Mouse (Mus musculus): Measurements from ENCODE around the gene Rbm10. TPM values are rescaled to one million over a fixed set of nuclear protein-coding genes. Genes with fewer than 3 reads are reported as not detected.

The Rbm10 gene
- polyA plus RNA-seq, 1 experiment, result 127 TPM

DNA sequence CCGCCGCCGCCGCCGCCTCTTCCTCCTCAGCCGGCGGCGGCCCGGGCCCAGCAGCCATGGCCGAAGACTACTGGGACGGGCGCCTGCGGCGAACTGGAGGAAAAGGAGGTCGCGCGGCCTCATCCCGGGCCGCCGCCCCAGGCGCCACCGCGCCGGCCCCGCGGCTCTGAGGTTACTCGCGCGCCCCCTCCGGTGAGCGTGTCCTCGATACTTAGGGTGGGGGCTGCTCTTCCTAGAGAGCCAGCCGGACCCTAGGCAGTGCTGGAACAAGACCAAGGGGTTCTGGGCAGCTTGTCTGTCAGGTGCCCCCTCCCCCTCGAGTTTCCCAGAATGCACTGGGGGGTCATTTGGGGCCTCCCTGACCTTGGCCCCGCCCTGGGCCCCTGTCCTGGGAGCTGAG lies 71.3 kb downstream of the Rbm10 start:
- H3K4me3 ChIP-seq (ENCODE audit: control insufficient read depth, insufficient read depth, low read length), result peak overlapping the region; percentile 61
- H3K27ac ChIP-seq (ENCODE audit: control insufficient read depth, insufficient read depth, low read length), result peak overlapping the region; percentile 59
- 6% methylated on average over 29 of the region's 35 CpGs for WGBS
- H3K36me3 ChIP-seq (ENCODE audit: control insufficient read depth, insufficient read depth, low read length), result peaks cover 3% of the 10 kb centered on the region; the same call in 1 of the 2 replicates
- DNase-seq, result peak; percentile 57
- H3K4me1 ChIP-seq (replicated peaks; ENCODE audit: control insufficient read depth, insufficient read depth, low read length), result peaks cover 2% of the 10 kb centered on the region; the same call in 1 of the 2 replicates
- TF ChIP-seq CTCF (IDR thresholded peaks at IDR 0.05; ENCODE audit: borderline replicate concordance, control insufficient read depth, extremely low read depth, insufficient read depth, low read length, poor library complexity) (no peak), POLR2A (IDR thresholded peaks at IDR 0.05; ENCODE audit: control insufficient read depth, extremely low read depth, insufficient read depth, low read length, poor library complexity) (no peak)
- no peaks in the 10 kb centered on the region for H3K27me3 ChIP-seq (ENCODE audit: control insufficient read depth, insufficient read depth, low read length)

GRCm38 (mm10) chrX:20691566-20691965 lies 74.3 kb downstream of the Rbm10 start:
- TF ChIP-seq POLR2A (IDR thresholded peaks at IDR 0.05; ENCODE audit: control insufficient read depth, extremely low read depth, insufficient read depth, low read length, poor library complexity), result no peak
- TF ChIP-seq CTCF (IDR thresholded peaks at IDR 0.05; ENCODE audit: borderline replicate concordance, control insufficient read depth, extremely low read depth, insufficient read depth, low read length, poor library complexity), result no peak
- Histone ChIP-seq H3K27me3 (ENCODE audit: control insufficient read depth, insufficient read depth, low read length) (no peaks in the 10 kb centered on the region), H3K4me1 (replicated peaks; ENCODE audit: control insufficient read depth, insufficient read depth, low read length) (peaks cover 2% of the 10 kb centered on the region; the same call in 1 of the 2 replicates), H3K36me3 (ENCODE audit: control insufficient read depth, insufficient read depth, low read length) (peaks cover 24% of the 10 kb centered on the region), H3K27ac (ENCODE audit: control insufficient read depth, insufficient read depth, low read length) (no peak overlapping the region), H3K4me3 (ENCODE audit: control insufficient read depth, insufficient read depth, low read length) (no peak overlapping the region)
- 66% methylated on average over 3 of the region's 3 CpGs for WGBS
- DNase-seq, result no peak

- no peak overlapping the region for H3K4me3 ChIP-seq (ENCODE audit: control insufficient read depth, insufficient read depth, low read length)
- no peaks in the 10 kb centered on the region for H3K4me1 ChIP-seq (replicated peaks; ENCODE audit: control insufficient read depth, insufficient read depth, low read length)
- H3K27me3 ChIP-seq (ENCODE audit: control insufficient read depth, insufficient read depth, low read length), result no peaks in the 10 kb centered on the region
- TF ChIP-seq POLR2A (IDR thresholded peaks at IDR 0.05; ENCODE audit: control insufficient read depth, extremely low read depth, insufficient read depth, low read length, poor library complexity) (no peak), CTCF (IDR thresholded peaks at IDR 0.05; ENCODE audit: borderline replicate concordance, control insufficient read depth, extremely low read depth, insufficient read depth, low read length, poor library complexity) (no peak)
- peaks cover 34% of the 10 kb centered on the region for H3K36me3 ChIP-seq (ENCODE audit: control insufficient read depth, insufficient read depth, low read length)
- DNase-seq, result no peak
- WGBS, result 92% methylated on average over 1 of the region's 1 CpGs
- H3K27ac ChIP-seq (ENCODE audit: control insufficient read depth, insufficient read depth, low read length), result no peak overlapping the region
Measured at GRCm38 (mm10) chrX:20692616-20693015, 75.3 kb downstream of the Rbm10 start.

GRCm38 (mm10) chrX:20695842-20696241 lies 78.5 kb downstream of the Rbm10 start:
- no peak overlapping the region for H3K27ac ChIP-seq (ENCODE audit: control insufficient read depth, insufficient read depth, low read length)
- 97% methylated on average over 4 of the region's 4 CpGs for WGBS
- H3K4me1 ChIP-seq (replicated peaks; ENCODE audit: control insufficient read depth, insufficient read depth, low read length), result no peaks in the 10 kb centered on the region
- DNase-seq, result no peak
- H3K27me3 ChIP-seq (ENCODE audit: control insufficient read depth, insufficient read depth, low read length), result no peaks in the 10 kb centered on the region
- no peak overlapping the region for H3K4me3 ChIP-seq (ENCODE audit: control insufficient read depth, insufficient read depth, low read length)
- peaks cover 34% of the 10 kb centered on the region for H3K36me3 ChIP-seq (ENCODE audit: control insufficient read depth, insufficient read depth, low read length)
- TF ChIP-seq POLR2A (IDR thresholded peaks at IDR 0.05; ENCODE audit: control insufficient read depth, extremely low read depth, insufficient read depth, low read length, poor library complexity) (no peak), CTCF (IDR thresholded peaks at IDR 0.05; ENCODE audit: borderline replicate concordance, control insufficient read depth, extremely low read depth, insufficient read depth, low read length, poor library complexity) (no peak)

Other genes with a start within 250 kb of the Rbm10 start
- 1.8 and 2.4 TPM in 2 replicates for gene Jade3, start 191.8 kb upstream of the Rbm10 start, polyA plus RNA-seq (2012; rRNA removed)
- gene Rgn, start 67.7 kb upstream of the Rbm10 start, polyA plus RNA-seq (2012; rRNA removed), result 0.45 TPM in 1 of 2 replicates, not detected in the other
- gene Ndufb11, start 116 bp downstream of the Rbm10 start, polyA plus RNA-seq (2012; rRNA removed), result 117 and 150 TPM in 2 replicates
- gene Uba1, start 40.8 kb downstream of the Rbm10 start, polyA plus RNA-seq (2012; rRNA removed), result 429 and 454 TPM in 2 replicates
- gene Cdk16, start 70.5 kb downstream of the Rbm10 start, polyA plus RNA-seq (2012; rRNA removed), result 200 and 211 TPM in 2 replicates
- 38.3 and 39.3 TPM in 2 replicates for gene Usp11, start 86.4 kb downstream of the Rbm10 start, polyA plus RNA-seq (2012; rRNA removed)
- 194 and 224 TPM in 2 replicates for gene Araf, start 180.3 kb downstream of the Rbm10 start, polyA plus RNA-seq (2012; rRNA removed)